Mouse (Mus musculus) heart, adult 2 months (tissue): ENCODE data around the gene Tdrkh. TPM values are rescaled to one million over a fixed set of nuclear protein-coding genes. Genes with fewer than 3 reads are reported as not detected.

Experiments
- DNase-seq, 2 experiments: peaks; one replicate each; pipeline ENCODE4 v3.0.0; 2021
- H3K27ac ChIP-seq: fragments of 200-600 bp; 2 replicates; pipeline ENCODE4 v1.8.1; 2022
- H3K27me3 ChIP-seq: fragments of 200-500 bp; 2 replicates; pipeline ENCODE4 v1.6.1; 2012; ENCODE audit warnings: mild to moderate bottlenecking, low read length, inconsistent platforms, mixed read lengths; ENCODE audit not compliant: control insufficient read depth, insufficient read depth
- H3K36me3 ChIP-seq: fragments of 200-500 bp; 2 replicates; pipeline ENCODE4 v1.6.1; 2012; ENCODE audit warnings: low read length, inconsistent platforms; ENCODE audit not compliant: control insufficient read depth, insufficient read depth
- H3K4me1 ChIP-seq: fragments of 200-500 bp; 2 replicates; pipeline ENCODE4 v1.6.1; 2011; ENCODE audit warnings: low read length; ENCODE audit not compliant: control insufficient read depth, insufficient read depth
- H3K4me3 ChIP-seq: fragments of 200-600 bp; 2 replicates; pipeline ENCODE4 v1.8.1; 2022
- H3K79me2 ChIP-seq: fragments of 200-500 bp; replicated peaks from 2 replicates; pipeline ENCODE4 v1.6.1; 2012; ENCODE audit warnings: mild to moderate bottlenecking, inconsistent platforms, low read length, moderate library complexity, mixed read lengths; ENCODE audit not compliant: control insufficient read depth, insufficient read depth
- H3K9ac ChIP-seq: fragments of 200-500 bp; 2 replicates; pipeline ENCODE4 v1.6.1; 2012; ENCODE audit warnings: low read depth, mild to moderate bottlenecking, control low read depth, inconsistent platforms, low read length, mixed read lengths
- CTCF ChIP-seq: fragments of 200-600 bp; IDR thresholded peaks from 2 replicates; pipeline ENCODE4 v1.8.1; 2022; ENCODE audit warnings: antibody characterized with exemption, mild to moderate bottlenecking, moderate library complexity
- EP300 ChIP-seq: fragments of 200-500 bp; IDR thresholded peaks from 2 replicates; pipeline ENCODE4 v1.6.1; 2011; ENCODE audit warnings: low read depth, low read length, control low read depth; ENCODE audit not compliant: insufficient read depth
- POLR2A ChIP-seq: fragments of 200-500 bp; IDR thresholded peaks from 2 replicates; pipeline ENCODE4 v1.6.1; 2011; ENCODE audit warnings: mild to moderate bottlenecking, low read depth, low read length, control low read depth; ENCODE audit not compliant: insufficient read depth
- WGBS: fragments of 180-500 bp; shearing (Covaris S2); methylation state at CpG from one replicate; pipeline ENCODE4 v1.1.7; 2018; 5-methylcytosine and 5-hydroxymethylcytosine counted together
- intact Hi-C: fragments of 180-260 bp; cut with DNase I; formaldehyde crosslinking; loops from one replicate; pipeline ENCODE4 v1.15.1; 2025
- long read RNA-seq: library from polyadenylated mRNA; stranded (forward); transcript quantifications from one replicate; pipeline ENCODE4 v2.0.0, GENCODE M21; 2021
- polyA plus RNA-seq: library from polyadenylated mRNA; depleted of rRNA; stranded (reverse); fragments of >200 nt; gene quantifications from 2 replicates; pipeline ENCODE4 v1.2.3, GENCODE M21; 2012; rRNA removed
- total RNA-seq, 2 experiments: library from RNA; stranded (reverse); gene quantifications; 2 replicates each; pipeline ENCODE4 v1.2.3; 2021

Tdrkh gene
- total RNA-seq (1 to 10 TPM; 3.9 to 4.9 TPM), polyA plus RNA-seq (0.64 and 0.82 TPM in 2 replicates)
- long read RNA-seq, partial matches to known transcripts, result 0 of 4 reads
- long read RNA-seq, other reads (novel, unspliced or antisense), result 0 of 4 reads

GRCm38 (mm10) chr3:94413031-94413679, at the start of gene Tdrkh:
Gene Tdrkh (plus strand): TSS chr3:94413273.
- Histone ChIP-seq H3K4me3 (peak within 1 kb of the TSS; percentile 57), H3K36me3 (no peaks in the 10 kb centered on the region), H3K79me2 (no peaks in the 10 kb centered on the region), H3K9ac (peak within 1 kb of the TSS; percentile 44), H3K4me1 (no peaks in the 10 kb centered on the region; the same call in 1 of the 2 replicates), H3K27ac (no peak within 1 kb of the TSS), H3K27me3 (no peaks in the 10 kb centered on the region)
- TF ChIP-seq POLR2A, result no peak
- peak; percentile 45 for TF ChIP-seq CTCF
- 9% methylated on average over 52 of the region's 52 CpGs for WGBS
- DNase-seq, result peak; percentile 88 to 94
- intact Hi-C loops, result no loop called here

DNA sequence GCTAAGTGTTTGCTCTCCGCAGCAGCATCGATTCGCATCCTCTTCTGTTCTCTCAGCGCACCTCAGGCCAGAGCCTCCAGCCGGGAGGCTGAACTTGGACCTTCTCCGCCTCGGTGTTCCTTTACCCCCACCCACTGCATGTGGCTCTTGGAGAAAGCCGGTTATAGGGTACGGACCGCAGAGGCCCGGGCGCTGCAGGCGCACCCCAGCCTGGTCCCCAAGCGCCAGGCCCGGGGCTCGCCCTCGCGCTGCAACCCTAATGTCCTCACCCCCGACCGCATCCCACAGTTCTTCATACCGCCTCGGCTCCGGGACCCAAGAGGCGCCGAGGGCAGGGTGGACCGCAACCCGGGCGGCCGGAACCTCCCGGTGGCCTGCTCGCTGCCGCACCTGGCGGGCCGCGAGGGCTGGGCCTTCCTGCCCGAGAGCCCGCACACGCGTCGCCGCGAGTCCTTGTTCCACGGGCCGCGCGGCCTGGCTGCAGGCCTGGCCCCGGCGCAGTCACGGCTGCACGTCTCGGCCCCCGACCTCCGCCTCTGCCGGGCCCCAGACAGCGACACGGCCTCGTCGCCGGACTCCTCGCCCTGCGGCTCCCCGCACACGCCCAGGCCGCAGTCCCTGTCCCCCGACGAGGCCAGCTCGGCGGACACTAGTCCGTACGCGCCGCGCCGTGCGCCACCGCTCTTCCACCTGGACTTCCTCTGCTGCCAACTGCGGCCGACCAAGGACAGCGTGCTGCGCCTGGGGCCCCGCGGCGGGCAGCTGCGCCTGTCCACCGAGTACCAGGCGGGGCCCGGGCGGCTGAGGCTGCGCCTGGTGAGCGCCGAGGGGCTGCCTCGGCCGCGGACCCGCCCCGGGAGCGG, 49.6 kb upstream of the Tdrkh start:
- peak; percentile 46 to 59 for DNase-seq
- intact Hi-C loops, result no loop called here
- no peak for TF ChIP-seq POLR2A
- no peak for TF ChIP-seq CTCF
- no peak for TF ChIP-seq EP300
- peak overlapping the region; percentile 44 for H3K4me3 ChIP-seq
- H3K4me1 ChIP-seq, result no peaks in the 10 kb centered on the region
- H3K79me2 ChIP-seq, result no peaks in the 10 kb centered on the region
- peak overlapping the region; percentile 2; the same call in 1 of the 2 replicates for H3K27ac ChIP-seq
- H3K9ac ChIP-seq, result peak overlapping the region; percentile 85
- H3K36me3 ChIP-seq, result no peaks in the 10 kb centered on the region
- H3K27me3 ChIP-seq, result peaks cover 2% of the 10 kb centered on the region; the same call in 1 of the 2 replicates
- 7% methylated on average over 95 of the region's 97 CpGs for WGBS

DNA sequence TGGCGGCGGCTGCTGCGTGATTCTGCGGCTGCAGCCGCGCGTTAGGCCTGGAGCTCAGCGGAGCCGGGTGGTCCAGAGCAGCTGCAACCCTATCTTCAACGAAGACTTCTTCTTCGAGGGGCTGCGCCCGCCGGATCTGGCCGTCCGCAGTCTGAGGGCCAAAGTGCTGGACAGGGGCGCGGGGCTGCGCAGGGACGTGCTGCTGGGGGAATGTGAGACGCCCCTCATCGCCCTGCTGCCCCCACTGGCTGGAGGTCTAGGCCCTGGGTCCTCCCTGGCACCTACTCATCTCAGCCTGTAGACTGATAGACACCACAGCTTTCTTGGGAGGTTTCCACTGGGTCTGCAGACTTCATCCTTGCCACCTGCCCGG, 48.9 kb upstream of the Tdrkh start:
- H3K36me3 ChIP-seq, result no peaks in the 10 kb centered on the region
- H3K79me2 ChIP-seq, result no peaks in the 10 kb centered on the region
- H3K27me3 ChIP-seq, result peaks cover 2% of the 10 kb centered on the region; the same call in 1 of the 2 replicates
- peak overlapping the region; percentile 44 for H3K4me3 ChIP-seq
- no peak for DNase-seq
- intact Hi-C loops, result no loop called here
- WGBS, result 6% methylated on average over 23 of the region's 23 CpGs
- TF ChIP-seq CTCF (no peak), EP300 (no peak), POLR2A (no peak)
- no peak overlapping the region for H3K27ac ChIP-seq
- peak overlapping the region; percentile 85 for H3K9ac ChIP-seq
- no peaks in the 10 kb centered on the region for H3K4me1 ChIP-seq

DNA sequence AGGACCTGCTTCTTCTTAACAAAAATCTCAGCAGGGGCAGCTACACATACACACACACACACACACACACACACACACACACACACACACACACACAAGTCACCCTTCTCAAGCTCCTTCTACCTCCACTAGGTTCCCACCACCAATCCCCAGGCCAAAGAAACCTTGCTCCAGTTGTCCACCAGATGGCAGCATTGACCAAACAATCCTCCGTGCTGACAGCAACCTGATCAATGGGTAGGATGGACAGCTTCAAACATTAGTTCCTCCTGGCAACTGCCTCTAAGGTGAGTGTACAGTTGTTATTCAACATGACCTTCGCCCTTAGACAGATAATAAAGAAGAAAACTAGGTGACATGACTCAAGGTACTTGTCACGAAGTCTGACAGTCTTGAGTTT, 46.3 kb upstream of the Tdrkh start:
- no peaks in the 10 kb centered on the region for H3K36me3 ChIP-seq
- TF ChIP-seq POLR2A, result no peak
- peak; percentile 72 for TF ChIP-seq CTCF
- TF ChIP-seq EP300, result peak; percentile 89
- WGBS, result 22% methylated on average over 3 of the region's 3 CpGs
- no peak overlapping the region for H3K27ac ChIP-seq
- intact Hi-C loops, result loop anchor here (2.0 to 5.0 kb wide), 4 partner anchors 91 to 536 kb away; no protein-coding TSS in a partner anchor
- no peak overlapping the region for H3K4me3 ChIP-seq
- H3K4me1 ChIP-seq, result peaks cover 1% of the 10 kb centered on the region; the same call in 1 of the 2 replicates
- no peak overlapping the region for H3K9ac ChIP-seq
- H3K79me2 ChIP-seq, result no peaks in the 10 kb centered on the region
- DNase-seq, result peak; percentile 67 to 68
- H3K27me3 ChIP-seq, result peaks cover 2% of the 10 kb centered on the region; the same call in 1 of the 2 replicates

DNA sequence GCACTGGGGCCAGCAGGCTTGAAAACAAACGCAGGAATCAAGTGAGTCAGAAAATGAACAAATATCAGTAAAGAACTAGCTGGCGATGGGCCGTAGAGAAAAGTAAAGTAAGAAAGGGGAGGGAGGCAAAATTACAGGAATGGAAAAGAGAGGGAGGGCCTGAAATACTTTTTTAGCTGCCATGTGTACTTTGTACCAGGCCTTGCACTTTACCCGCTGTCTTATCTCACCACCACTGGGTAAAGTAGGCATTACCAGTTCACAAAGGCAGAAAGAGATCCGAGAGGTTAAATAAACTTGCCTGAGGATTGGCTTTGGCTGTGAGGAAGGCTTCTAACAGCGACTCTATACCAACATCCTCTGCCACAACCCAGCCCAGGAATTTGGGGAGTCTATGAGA, 45.6 kb upstream of the Tdrkh start:
- TF ChIP-seq POLR2A (no peak), CTCF (no peak), EP300 (no peak)
- Histone ChIP-seq H3K27ac (no peak overlapping the region), H3K27me3 (peaks cover 2% of the 10 kb centered on the region; the same call in 1 of the 2 replicates), H3K36me3 (no peaks in the 10 kb centered on the region), H3K79me2 (no peaks in the 10 kb centered on the region), H3K4me1 (peaks cover 1% of the 10 kb centered on the region; the same call in 1 of the 2 replicates), H3K4me3 (no peak overlapping the region), H3K9ac (no peak overlapping the region)
- WGBS, result 77% methylated on average over 6 of the region's 6 CpGs
- intact Hi-C loops, result loop anchor here (2.0 to 5.0 kb wide), 4 partner anchors 90 to 535 kb away; no protein-coding TSS in a partner anchor
- no peak for DNase-seq
